Mouse (Mus musculus): ENCODE data around the gene AY761184. TPM values are rescaled to one million over a fixed set of nuclear protein-coding genes. Genes with fewer than 3 reads are reported as not detected.
"Not testable (repeated sequence)": the region's sequence is repeated elsewhere in the genome, so short reads cannot be mapped to it uniquely, and the experiment has no call there.

The AY761184 gene
- polyA plus RNA-seq (2016; fragmentation: Nextera tagmentation; extraction: Ambion mirVana) = not detected in 2 replicates

DNA sequence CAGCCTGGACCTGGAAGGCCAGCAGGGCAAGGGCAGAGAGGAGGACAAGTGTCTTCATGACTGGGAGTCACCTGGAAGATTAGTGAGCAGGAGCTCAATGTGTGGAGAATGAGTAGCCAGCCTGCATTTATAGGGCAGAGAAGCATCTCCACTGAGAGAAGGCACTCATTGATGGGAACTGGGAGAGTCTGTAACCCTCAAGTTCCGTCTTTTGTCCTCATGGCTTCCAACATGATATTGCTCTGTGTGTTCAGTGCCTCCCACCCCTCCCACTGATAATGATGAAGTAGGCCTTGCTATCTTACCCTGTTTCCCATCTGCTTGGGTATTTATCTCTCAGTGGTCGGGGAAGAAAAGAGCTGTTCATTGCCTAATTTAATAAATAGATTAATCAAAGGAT is at the start of gene AY761184:
Gene AY761184, minus strand, starts transcription at position 101 of the 400 bp plus-strand sequence.
- not testable (repeated sequence) for H3K4me1 ChIP-seq; H3K36me3 ChIP-seq; H3K9ac ChIP-seq; H3K27ac ChIP-seq; H3K4me3 ChIP-seq; ATAC-seq (ENCODE audit: insufficient number of reproducible peaks, insufficient read depth, low FRiP score, low TSS enrichment); H3K9me3 ChIP-seq; H3K4me2 ChIP-seq (replicated peaks); H3K27me3 ChIP-seq
- 75% methylated on average over 2 of the region's 2 CpGs for WGBS

DNA sequence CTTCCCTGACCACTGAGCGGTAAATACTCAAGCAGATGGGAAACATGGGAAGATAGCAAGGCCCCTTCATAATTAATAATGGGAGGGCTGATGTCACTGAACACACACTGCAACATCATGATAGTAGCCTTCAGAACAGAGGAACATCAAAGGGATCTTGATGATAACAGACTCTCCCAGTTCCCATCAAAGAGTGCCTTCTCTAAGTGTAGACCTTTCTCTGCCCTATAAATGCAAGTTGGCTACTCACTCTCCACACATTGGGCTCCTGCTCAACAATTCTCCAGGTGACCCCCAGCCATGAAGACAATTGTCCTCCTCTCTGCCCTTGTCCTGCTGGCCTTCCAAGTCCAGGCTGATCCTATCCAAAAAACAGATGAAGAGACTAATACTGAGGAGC is 37.9 kb downstream of the AY761184 start, which contains the start of gene Defa34:
Gene Defa34, plus strand, starts transcription at position 301 of the 400 bp plus-strand sequence.
- not testable (repeated sequence) for H3K4me3 ChIP-seq

DNA sequence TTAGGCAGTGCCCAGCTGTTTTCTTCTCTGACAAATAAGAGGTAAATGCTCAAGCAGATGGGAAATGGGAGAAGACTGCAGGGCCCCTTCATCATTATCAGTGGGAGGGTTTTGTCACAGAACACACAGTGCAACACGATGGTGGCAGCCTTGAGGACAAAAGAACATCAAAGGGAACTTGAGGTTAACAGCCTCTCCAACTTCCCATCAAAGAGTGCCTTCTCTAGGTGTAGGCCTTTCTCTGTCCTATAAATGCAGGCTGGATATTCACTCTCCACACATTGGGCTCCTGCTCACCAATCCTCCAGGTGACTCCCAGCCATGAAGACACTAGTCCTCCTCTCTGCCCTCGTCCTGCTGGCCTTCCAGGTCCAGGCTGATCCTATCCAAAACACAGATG is 48.0 kb downstream of the AY761184 start, which contains the start of gene Defa17:
Gene Defa17, plus strand, starts transcription at position 301 of the 400 bp plus-strand sequence.
- H3K4me3 ChIP-seq; H3K9ac ChIP-seq; H3K27ac ChIP-seq; H3K4me1 ChIP-seq; H3K9me3 ChIP-seq; H3K4me2 ChIP-seq (replicated peaks); H3K27me3 ChIP-seq; ATAC-seq (ENCODE audit: insufficient number of reproducible peaks, insufficient read depth, low FRiP score, low TSS enrichment); H3K36me3 ChIP-seq: not testable (repeated sequence)
- 100% methylated on average over 1 of the region's 2 CpGs for WGBS

More for the DNA sequence above, 37.9 kb downstream of the AY761184 start, which contains the start of gene Defa34:
- H3K4me1 ChIP-seq; H3K4me2 ChIP-seq (replicated peaks); H3K9ac ChIP-seq; H3K27me3 ChIP-seq; ATAC-seq (ENCODE audit: insufficient number of reproducible peaks, insufficient read depth, low FRiP score, low TSS enrichment); H3K27ac ChIP-seq; H3K36me3 ChIP-seq; H3K9me3 ChIP-seq: not testable (repeated sequence)
- WGBS = 78% methylated on average over 1 of the region's 1 CpGs

Other genes starting within 250 kb of the AY761184 start
- gene Gm7849, start 247.1 kb downstream of the AY761184 start, polyA plus RNA-seq (2016; fragmentation: Nextera tagmentation; extraction: Ambion mirVana) = not detected in 2 replicates
- not detected in 2 replicates for gene Defa20, start 194.4 kb downstream of the AY761184 start, polyA plus RNA-seq (2016; fragmentation: Nextera tagmentation; extraction: Ambion mirVana)
- gene Defa32, start 174.6 kb downstream of the AY761184 start, polyA plus RNA-seq (2016; fragmentation: Nextera tagmentation; extraction: Ambion mirVana) = not detected in 2 replicates
- not detected in 2 replicates for gene Defa37, start 138.3 kb downstream of the AY761184 start, polyA plus RNA-seq (2016; fragmentation: Nextera tagmentation; extraction: Ambion mirVana)
- not detected in 2 replicates for gene Defa28, start 120.6 kb downstream of the AY761184 start, polyA plus RNA-seq (2016; fragmentation: Nextera tagmentation; extraction: Ambion mirVana)
- not detected in 2 replicates for gene Gm7861, start 109.1 kb downstream of the AY761184 start, polyA plus RNA-seq (2016; fragmentation: Nextera tagmentation; extraction: Ambion mirVana)
- gene Defa26, start 85.5 kb downstream of the AY761184 start, polyA plus RNA-seq (2016; fragmentation: Nextera tagmentation; extraction: Ambion mirVana) = not detected in 2 replicates
- gene Defa17, start 47.9 kb downstream of the AY761184 start, polyA plus RNA-seq (2016; fragmentation: Nextera tagmentation; extraction: Ambion mirVana) = not detected in 2 replicates
- gene Defa34, start 37.8 kb downstream of the AY761184 start, polyA plus RNA-seq (2016; fragmentation: Nextera tagmentation; extraction: Ambion mirVana) = not detected in 2 replicates
- not detected in 2 replicates for gene Defa24, start 30.8 kb upstream of the AY761184 start, polyA plus RNA-seq (2016; fragmentation: Nextera tagmentation; extraction: Ambion mirVana)
- gene Defb50, start 119.9 kb upstream of the AY761184 start, polyA plus RNA-seq (2016; fragmentation: Nextera tagmentation; extraction: Ambion mirVana) = not detected in 2 replicates
- gene Defb2, start 136.3 kb upstream of the AY761184 start, polyA plus RNA-seq (2016; fragmentation: Nextera tagmentation; extraction: Ambion mirVana) = not detected in 2 replicates
- gene Defb10, start 155.3 kb upstream of the AY761184 start, polyA plus RNA-seq (2016; fragmentation: Nextera tagmentation; extraction: Ambion mirVana) = not detected in 2 replicates
- not detected in 2 replicates for gene Defb9, start 181.8 kb upstream of the AY761184 start, polyA plus RNA-seq (2016; fragmentation: Nextera tagmentation; extraction: Ambion mirVana)
- not detected in 2 replicates for gene Defb11, start 202.8 kb upstream of the AY761184 start, polyA plus RNA-seq (2016; fragmentation: Nextera tagmentation; extraction: Ambion mirVana)
- gene Defb15, start 229.1 kb upstream of the AY761184 start, polyA plus RNA-seq (2016; fragmentation: Nextera tagmentation; extraction: Ambion mirVana) = not detected in 2 replicates
- not detected in 2 replicates for gene Defb35, start 234.7 kb upstream of the AY761184 start, polyA plus RNA-seq (2016; fragmentation: Nextera tagmentation; extraction: Ambion mirVana)
- gene Defb13, start 243.1 kb upstream of the AY761184 start, polyA plus RNA-seq (2016; fragmentation: Nextera tagmentation; extraction: Ambion mirVana) = not detected in 2 replicates

All from embryonic facial prominence, embryonic 12.5 days (tissue).